Mouse (Mus musculus) C2C12 (cell line): Measurements from ENCODE around the gene Fam193a.

Source experiments
- CEBPB ChIP-seq: IDR thresholded peaks from one replicate; pipeline ENCODE4 v1.6.1; 2011; ENCODE audit warnings: low read depth, mild to moderate bottlenecking, control low read depth, moderate library complexity
- CTCF ChIP-seq: IDR thresholded peaks from one replicate; pipeline ENCODE4 v1.5.1; 2011; ENCODE audit not compliant: control insufficient read depth, insufficient read depth, insufficient read length
- MYOG ChIP-seq: IDR thresholded peaks from one replicate; pipeline ENCODE4 v1.6.1; 2011; ENCODE audit not compliant: control insufficient read depth, insufficient read length; ENCODE audit errors: extremely low read depth
- USF1 ChIP-seq: IDR thresholded peaks from one replicate; pipeline ENCODE4 v1.6.1; 2011; ENCODE audit warnings: low read depth, mild to moderate bottlenecking, control low read depth, moderate library complexity

GRCm38 (mm10) chr5:34326875-34327576, 42.7 kb upstream of the Fam193a start:
- TF ChIP-seq USF1 (no peak), CTCF (no peak), MYOG (no peak), CEBPB (no peak)
